Mouse (Mus musculus) mouse embryonic stem cell (cell line): ENCODE measurements at regions not wholly inside any gene's neighbourhood (a gene's known extent, or its start where the extent isn't known, plus 50 kb on each side); places are given as distances from the start of the nearest gene placed in this dataset.

Experiments
- in situ Hi-C, 2 experiments: fragments of 300-500 bp; cut with MboI; formaldehyde crosslinking; loops; 1 replicate in 1 of 2; 3 replicates in 1 of 2; pipeline ENCODE4 v1.14.3; 2019 to 2020; ENCODE audit warnings: low sequenced_read_pairs in 2 of 2, low pct_unique_long_range_greater_than_20kb in 1 of 2, mixed read lengths in 1 of 2; ENCODE audit not compliant: unreplicated experiment in 1 of 2

- in situ Hi-C loops = no loop called here
Observed at GRCm38 (mm10) chr9:63896073-63896807, 125.6 kb downstream of the Smad6 start.

- in situ Hi-C loops = no loop called here
Observed at GRCm38 (mm10) chr9:63892235-63892971, 129.5 kb downstream of the Smad6 start.

GRCm38 (mm10) chr9:63890717-63891116 lies 131.1 kb downstream of the Smad6 start:
- in situ Hi-C loops = no loop called here

GRCm38 (mm10) chr9:63889570-63889969 lies 131.8 kb upstream of the Smad3 start:
- in situ Hi-C loops = no loop called here

GRCm38 (mm10) chr9:63884971-63885370 lies 127.2 kb upstream of the Smad3 start:
- in situ Hi-C loops = no loop called here

GRCm38 (mm10) chr9:63883738-63884520 lies 126.1 kb upstream of the Smad3 start:
- in situ Hi-C loops = no loop called here

GRCm38 (mm10) chr9:63881692-63882091 lies 123.9 kb upstream of the Smad3 start:
- in situ Hi-C loops = no loop called here

- in situ Hi-C loops = no loop called here
Observed at GRCm38 (mm10) chr9:63881261-63881563, 123.4 kb upstream of the Smad3 start.

- in situ Hi-C loops = no loop called here
Observed at GRCm38 (mm10) chr9:63880487-63881260, 122.9 kb upstream of the Smad3 start.

GRCm38 (mm10) chr9:63879710-63880428 lies 122.1 kb upstream of the Smad3 start:
- in situ Hi-C loops = no loop called here

- in situ Hi-C loops = no loop called here
Observed at GRCm38 (mm10) chr9:63877864-63878263, 120.1 kb upstream of the Smad3 start.

GRCm38 (mm10) chr9:63876886-63877285 lies 119.1 kb upstream of the Smad3 start:
- in situ Hi-C loops = no loop called here

- in situ Hi-C loops = no loop called here
Observed at GRCm38 (mm10) chr9:63876023-63876422, 118.2 kb upstream of the Smad3 start.

GRCm38 (mm10) chr9:63875193-63875592 lies 117.4 kb upstream of the Smad3 start:
- in situ Hi-C loops = no loop called here

GRCm38 (mm10) chr9:63864350-63864749 lies 106.6 kb upstream of the Smad3 start:
- in situ Hi-C loops = no loop called here

GRCm38 (mm10) chr9:63863328-63863727 lies 105.5 kb upstream of the Smad3 start:
- in situ Hi-C loops = no loop called here

GRCm38 (mm10) chr9:63862427-63862826 lies 104.6 kb upstream of the Smad3 start:
- in situ Hi-C loops = no loop called here

GRCm38 (mm10) chr9:63861418-63861817 lies 103.6 kb upstream of the Smad3 start:
- in situ Hi-C loops = no loop called here
